In genomic region chr6:17549645-17550044, GRCm38 (mm10) we compare ENCODE assay signal across 28 mouse cellular contexts.
DNase-seq lines count a peak whose midpoint lies in the region; ATAC-seq and TF ChIP-seq lines count a peak whose summit lies in the region.
"Had no signal": no experiment of that assay in that cellular context is flagged by ENCODE, and none has a peak within 500 bp of the region (broad histone marks: within the 10 kb centered on the region; RNA-seq: fewer than 3 reads in every experiment).

No protein-coding gene starts in this region.

- H3K36me3 ChIP-seq in heart, embryonic 10.5 days, result no peaks in the 10 kb centered on the region
- H3K36me3 ChIP-seq in C2C12 (ENCODE audit: control insufficient read depth, insufficient read depth), result peaks cover 45% of the 10 kb centered on the region
- H3K36me3 ChIP-seq: embryonic facial prominence, embryonic 10.5 days; embryonic facial prominence, embryonic 13.5 days; forebrain, embryonic 10.5 days; heart, embryonic 13.5 days had no signal

- peak; percentile 62 for DNase-seq in heart, adult 11 months
- no peak for DNase-seq in heart, embryonic 10.5 days (ENCODE audit: low spot score)
- DNase-seq in Patski (ENCODE audit: low read depth, low spot score), result peak; percentile 48
- no peak for DNase-seq in adrenal gland, postnatal 14 days
- no peak for DNase-seq in cerebellum, postnatal 25 days
- no peak for DNase-seq in layer of hippocampus, postnatal 36 days
- DNase-seq: adrenal gland, postnatal 10 days; cerebellum, adult 11 months; cerebellum, adult 2 months; cerebellum, adult 9-11 months; cerebellum, postnatal 36 days; embryo, embryonic 11 days; gastrocnemius, postnatal 10 days; gastrocnemius, postnatal 36 days; heart, adult 18-20 months; heart, postnatal 14 days; heart, postnatal 4 days had no signal

- TF ChIP-seq CTCF in C2C12 (IDR thresholded peaks at IDR 0.05; ENCODE audit: control insufficient read depth, insufficient read depth, insufficient read length) (no peak), Patski (IDR thresholded peaks at IDR 0.05) (no peak)

- peaks cover 17% of the 10 kb centered on the region for H3K4me1 ChIP-seq in heart, embryonic 10.5 days
- H3K4me1 ChIP-seq: embryonic facial prominence, embryonic 13.5 days; forebrain, embryonic 10.5 days had no signal

- peak; percentile 61 for ATAC-seq in Patski
- ATAC-seq: activated CD4-positive, CD25-positive, alpha-beta regulatory T cell, adult 4 months; forebrain, embryonic 13.5 days; forebrain, embryonic 16.5 days; hindbrain, postnatal 0 days; inflammation-experienced regulatory T-cells, adult 6 months had no signal

- no peak overlapping the region for H3K27ac ChIP-seq in heart, embryonic 10.5 days
- H3K27ac ChIP-seq: embryonic facial prominence, embryonic 10.5 days; embryonic facial prominence, embryonic 13.5 days; forebrain, embryonic 10.5 days; forebrain, embryonic 13.5 days; heart, embryonic 13.5 days; hindbrain, embryonic 14.5 days; hindbrain, postnatal 0 days had no signal

- no peaks in the 10 kb centered on the region for H3K9me3 ChIP-seq in heart, embryonic 10.5 days
- H3K9me3 ChIP-seq: embryonic facial prominence, embryonic 10.5 days; embryonic facial prominence, embryonic 13.5 days; forebrain, embryonic 10.5 days; forebrain, embryonic 13.5 days; heart, embryonic 13.5 days had no signal

- in situ Hi-C loops in Patski (cut with MboI; ENCODE audit: low pct_unique_long_range_greater_than_20kb), result loop anchor here (10.0 to 25.0 kb wide), 2 partner anchors 85 to 1812 kb away; partner anchors contain the start of gene Met

- H3K79me2 ChIP-seq in C2C12 (ENCODE audit: control insufficient read depth, insufficient read depth), result no peaks in the 10 kb centered on the region

- WGBS in heart, embryonic 10.5 days, result 69% methylated on average over 3 of the region's 3 CpGs

- POLR2A ChIA-PET in Patski (lab: Charles Lee), result interaction anchor here (0.9 kb wide), 1 partner anchor 83 kb away, joined by 3 read pairs; no protein-coding TSS in a partner anchor

- H3K79me3 ChIP-seq in C2C12 (ENCODE audit: low read depth), result no peaks in the 10 kb centered on the region

- no peaks in the 10 kb centered on the region for H3K27me3 ChIP-seq in heart, embryonic 10.5 days (ENCODE audit: insufficient read depth, poor library complexity, severe bottlenecking)
- H3K27me3 ChIP-seq in C2C12 (ENCODE audit: control insufficient read depth, insufficient read depth, insufficient read length) (no peaks in the 10 kb centered on the region), Patski (no peaks in the 10 kb centered on the region)
- H3K27me3 ChIP-seq: embryonic facial prominence, embryonic 13.5 days; forebrain, embryonic 13.5 days; heart, embryonic 13.5 days had no signal

- no peak overlapping the region for H3K4me3 ChIP-seq in heart, embryonic 10.5 days
- H3K4me3 ChIP-seq in C2C12 (ENCODE audit: insufficient read depth, poor library complexity, severe bottlenecking), result no peak overlapping the region
- H3K4me3 ChIP-seq: embryonic facial prominence, embryonic 10.5 days; embryonic facial prominence, embryonic 13.5 days; forebrain, embryonic 10.5 days; forebrain, embryonic 13.5 days; heart, embryonic 13.5 days had no signal

- no peak overlapping the region for H3ac ChIP-seq in C2C12 (ENCODE audit: control insufficient read depth, insufficient read length, low read depth)

- CTCF ChIA-PET in Patski (lab: Charles Lee), result interaction anchor here (1.9 to 2.0 kb wide), 2 partner anchors 10 to 64 kb away, joined by 5 to 6 read pairs; no protein-coding TSS in a partner anchor

TF ChIP-seq in C2C12, 6 proteins besides CTCF, POLR2A, EP300 and RAD21:
- no peak for TF ChIP-seq USF1 (IDR thresholded peaks at IDR 0.05; ENCODE audit: low read depth)
- peak; percentile 55 for TF ChIP-seq FOSL1 (IDR thresholded peaks at IDR 0.05; ENCODE audit: insufficient read depth, low read length, poor library complexity, severe bottlenecking)
- TF ChIP-seq MAX (IDR thresholded peaks at IDR 0.05), result peak; percentile 9
- TF ChIP-seq MYOD1 (IDR thresholded peaks at IDR 0.05; ENCODE audit: control insufficient read depth, insufficient read length, low read depth), result peak; percentile 40
- TF ChIP-seq CEBPB (IDR thresholded peaks at IDR 0.05; ENCODE audit: low read depth), result peak; percentile 66
- TF ChIP-seq MYOG (IDR thresholded peaks at IDR 0.05; ENCODE audit: control insufficient read depth, extremely low read depth, insufficient read length), result no peak

Comparison
In these comparisons a context has a peak if more than half of its experiments do, and no peak if none do; other contexts are left out.
1. DNase-seq: peak in heart, adult 11 months (single experiment) and Patski (single experiment); none in heart, embryonic 10.5 days (single experiment), adrenal gland, postnatal 14 days (single experiment), cerebellum, postnatal 25 days (0 of 2) and layer of hippocampus, postnatal 36 days (0 of 2).